Mouse (Mus musculus): ENCODE measurements around the gene Elovl5.

Gene Elovl5

DNA sequence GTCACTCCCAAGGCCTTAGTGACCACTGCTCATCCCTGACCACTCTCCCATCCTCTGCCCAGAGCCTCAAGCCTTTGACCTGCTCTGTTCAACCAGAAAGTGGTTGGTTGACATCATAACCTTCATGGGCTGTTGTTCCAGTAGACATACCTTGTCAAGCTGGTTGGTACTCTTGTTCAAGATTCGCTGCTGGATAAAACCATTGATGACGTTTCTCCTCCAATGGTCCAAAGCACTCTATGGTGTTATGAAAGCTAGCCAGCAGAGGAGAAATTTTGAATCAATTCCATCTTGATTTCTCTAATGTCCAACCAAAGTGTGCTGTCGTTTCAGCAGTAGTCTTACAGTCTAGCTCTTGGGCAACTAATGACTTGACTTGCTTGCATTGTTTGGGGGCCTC lies 27.0 kb downstream of the Elovl5 start:
- ChIA-PET POLR2A (no interaction called here), CTCF (no interaction called here)

GRCm38 (mm10) chr9:77945792-77946666 lies 28.9 kb downstream of the Elovl5 start:
- ChIA-PET POLR2A (no interaction called here), CTCF (no interaction called here)

DNA sequence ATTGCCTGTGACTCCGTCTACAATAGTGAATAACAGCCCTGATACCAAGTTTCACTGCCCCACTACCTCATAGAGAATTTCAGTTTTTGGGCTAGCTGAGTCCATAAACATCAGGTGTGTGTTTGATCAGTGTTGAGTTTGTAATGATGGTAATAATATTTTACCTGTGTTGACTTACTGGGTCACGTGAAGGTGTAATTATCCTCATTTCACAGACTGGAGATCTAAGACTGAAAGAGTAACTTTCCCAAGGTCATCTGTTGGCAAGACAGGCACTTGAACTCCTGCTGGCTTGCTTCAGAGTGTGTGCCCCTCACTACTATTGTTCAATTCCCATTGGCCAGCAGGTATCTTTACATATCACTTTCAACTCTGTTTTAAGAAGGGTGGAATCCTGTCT lies 31.1 kb downstream of the Elovl5 start:
- ChIA-PET POLR2A (interaction anchor here in 1 of 4 experiments (0.7 to 1.5 kb wide), 2 partner anchors 10 to 18 kb away, joined by 3 read pairs; no protein-coding TSS in a partner anchor), CTCF (no interaction called here)

GRCm38 (mm10) chr9:77949753-77950268 lies 32.6 kb downstream of the Elovl5 start:
- CTCF ChIA-PET, result interaction anchor here in 1 of 4 experiments (0.9 kb wide), 1 partner anchor 16 kb away, joined by 3 read pairs; no protein-coding TSS in a partner anchor
- POLR2A ChIA-PET, result interaction anchor here in 2 of 4 experiments (0.8 to 1.5 kb wide), 3 partner anchors 12 to 199 kb away, joined by 3 read pairs; no protein-coding TSS in a partner anchor

- ChIA-PET POLR2A (interaction anchor here in 3 of 4 experiments (0.5 to 1.5 kb wide), 8 partner anchors 10 to 192 kb away, joined by 3 to 5 read pairs (median 3); no protein-coding TSS in a partner anchor), CTCF (no interaction called here)
These were observed 33.8 kb downstream of the Elovl5 start for GRCm38 (mm10) chr9:77950841-77951475.

DNA sequence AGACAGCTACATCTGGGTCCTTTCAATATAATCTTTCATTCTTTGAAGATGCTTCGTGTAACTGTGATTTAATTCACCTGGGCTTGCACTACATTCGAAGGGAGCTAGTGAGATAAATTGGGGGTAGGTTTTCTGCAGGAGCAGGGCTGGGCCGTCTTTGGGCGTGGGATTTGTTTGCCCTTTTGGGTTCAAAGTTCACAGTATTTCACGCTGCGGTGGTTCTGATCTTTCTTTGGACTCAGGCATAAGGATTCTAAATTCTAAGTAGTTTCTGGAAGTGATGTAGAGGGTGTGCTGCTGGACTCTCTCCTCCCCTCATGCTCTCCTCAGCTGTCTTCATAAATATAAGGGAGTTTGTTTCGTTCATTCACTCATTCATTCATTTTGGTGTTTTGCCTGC lies 34.8 kb downstream of the Elovl5 start:
- POLR2A ChIA-PET, result interaction anchor here in 3 of 4 experiments (0.6 to 1.5 kb wide), 9 partner anchors 9 to 244 kb away, joined by 3 to 4 read pairs (median 3); no protein-coding TSS in a partner anchor
- CTCF ChIA-PET, result interaction anchor here in 1 of 4 experiments (1.5 kb wide), 1 partner anchor 55 kb away, joined by 3 read pairs; no protein-coding TSS in a partner anchor

- ChIA-PET CTCF (interaction anchor here in 3 of 4 experiments (0.5 to 1.5 kb wide), 3 partner anchors 54 to 448 kb away, joined by 3 to 5 read pairs (median 3); no protein-coding TSS in a partner anchor), POLR2A (interaction anchor here in 2 of 4 experiments (1.0 to 1.4 kb wide), 2 partner anchors 12 to 55 kb away, joined by 3 read pairs; no protein-coding TSS in a partner anchor)
These were observed 35.9 kb downstream of the Elovl5 start for GRCm38 (mm10) chr9:77953053-77953452.

- ChIA-PET POLR2A (interaction anchor here in 2 of 4 experiments (0.9 to 1.9 kb wide), 5 partner anchors 11 to 181 kb away, joined by 3 to 6 read pairs (median 4); no protein-coding TSS in a partner anchor), CTCF (interaction anchor here in 2 of 4 experiments (0.6 to 1.7 kb wide), 2 partner anchors 11 kb away, joined by 3 to 6 read pairs; no protein-coding TSS in a partner anchor)
These were observed 37.3 kb downstream of the Elovl5 start for GRCm38 (mm10) chr9:77954496-77954895.

DNA sequence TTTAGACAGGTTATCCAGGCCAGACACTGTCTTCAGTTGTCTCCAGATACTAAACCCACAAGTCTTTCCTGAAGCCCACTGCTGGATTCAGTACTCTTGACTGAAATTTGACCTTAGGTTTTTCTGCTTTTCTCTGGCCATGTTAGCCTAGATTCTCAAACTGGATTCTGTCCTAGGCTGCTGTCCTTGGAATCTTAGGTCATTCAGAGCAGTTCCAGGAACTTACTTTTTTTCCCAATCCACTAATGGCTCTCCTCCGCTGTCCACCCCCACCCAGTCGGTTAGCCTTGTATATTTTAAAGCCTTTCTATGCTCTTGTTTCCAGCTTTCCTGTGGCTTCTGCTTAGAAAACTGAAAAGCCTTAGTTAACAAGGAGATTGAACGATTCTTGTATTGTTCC lies 37.8 kb downstream of the Elovl5 start:
- CTCF ChIA-PET, result interaction anchor here in 2 of 4 experiments (0.6 to 1.7 kb wide), 3 partner anchors 10 to 51 kb away, joined by 3 to 6 read pairs (median 3); no protein-coding TSS in a partner anchor

GRCm38 (mm10) chr9:77955511-77955910 lies 38.3 kb downstream of the Elovl5 start:
- CTCF ChIA-PET, result interaction anchor here in 1 of 4 experiments (1.0 to 1.7 kb wide), 2 partner anchors 10 to 51 kb away, joined by 3 read pairs; no protein-coding TSS in a partner anchor

More for the DNA sequence above, 37.8 kb downstream of the Elovl5 start:
- POLR2A ChIA-PET, result interaction anchor here in 1 of 4 experiments (0.9 to 1.9 kb wide), 4 partner anchors 11 to 181 kb away, joined by 3 to 6 read pairs (median 5); no protein-coding TSS in a partner anchor

DNA sequence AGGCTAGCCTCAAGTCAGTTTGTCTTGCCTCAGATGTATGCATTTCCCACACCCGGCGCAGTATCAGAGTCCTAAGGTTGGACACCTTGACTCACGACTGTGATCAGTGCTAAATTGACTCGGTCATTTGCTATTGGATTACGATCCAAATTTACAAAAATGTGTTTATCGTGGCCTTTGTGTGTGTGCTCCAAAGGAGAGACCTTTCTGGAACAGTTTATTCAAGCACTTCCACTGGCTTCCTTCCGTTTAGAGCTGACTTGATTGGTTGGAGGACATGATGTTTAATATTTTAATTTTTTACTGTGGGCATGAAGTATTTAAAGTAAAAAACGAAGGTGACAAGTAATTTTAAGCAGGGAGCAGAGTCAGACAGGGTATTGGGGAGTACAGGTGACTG lies 38.8 kb downstream of the Elovl5 start:
- POLR2A ChIA-PET, result interaction anchor here in 1 of 4 experiments (0.5 kb wide), 1 partner anchor 30 kb away, joined by 3 read pairs; no protein-coding TSS in a partner anchor
- CTCF ChIA-PET, result interaction anchor here in 1 of 4 experiments (1.0 to 1.7 kb wide), 2 partner anchors 9 to 50 kb away, joined by 3 read pairs; no protein-coding TSS in a partner anchor

More at GRCm38 (mm10) chr9:77955511-77955910, 38.3 kb downstream of the Elovl5 start:
- POLR2A ChIA-PET, result interaction anchor here in 1 of 4 experiments (0.9 to 1.9 kb wide), 3 partner anchors 11 to 182 kb away, joined by 3 to 6 read pairs (median 4); no protein-coding TSS in a partner anchor

DNA sequence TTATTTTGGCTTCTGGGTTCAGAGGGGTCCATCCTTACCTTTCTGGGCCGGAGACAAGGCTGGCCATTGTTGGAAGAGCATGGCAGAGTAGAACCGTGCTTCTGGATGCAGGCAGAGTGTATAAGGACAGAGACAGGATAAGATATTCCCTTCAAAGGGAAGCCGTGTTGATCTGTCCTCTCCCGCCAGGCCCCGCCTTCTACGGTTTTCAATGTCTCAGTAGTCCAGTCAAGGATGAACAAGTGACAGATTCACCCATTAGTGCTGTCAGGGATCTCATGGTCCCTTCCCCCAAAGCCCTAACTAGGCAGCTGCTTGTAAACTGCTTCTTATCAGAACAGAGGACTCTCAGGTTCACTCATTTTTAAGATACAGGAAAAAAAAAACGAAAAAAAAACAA lies 41.2 kb downstream of the Elovl5 start:
- POLR2A ChIA-PET, result interaction anchor here in 2 of 4 experiments (0.6 to 2.3 kb wide), 5 partner anchors 8 to 58 kb away, joined by 3 to 8 read pairs (median 3); no protein-coding TSS in a partner anchor
- CTCF ChIA-PET, result no interaction called here

DNA sequence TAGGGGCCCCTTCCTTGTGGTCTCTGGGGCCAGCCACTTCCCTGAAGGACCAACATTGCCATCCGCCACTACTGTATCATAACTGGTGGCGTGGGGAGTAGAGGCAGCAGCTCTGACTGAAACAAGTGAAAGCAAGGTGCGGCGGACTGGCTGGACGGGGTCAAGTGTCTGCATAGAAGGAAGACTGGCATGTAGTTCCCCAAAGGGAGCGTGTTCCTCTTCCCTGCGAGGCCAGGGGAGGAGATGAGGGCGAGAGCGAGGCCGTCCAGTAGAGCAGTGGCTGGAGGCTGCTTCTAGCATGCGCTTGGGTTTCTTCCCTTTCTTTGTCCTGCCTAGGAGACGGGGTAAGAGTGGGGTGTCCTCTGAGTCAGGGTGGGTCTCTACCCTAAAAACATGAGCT lies 42.6 kb downstream of the Elovl5 start:
- CTCF ChIA-PET, result no interaction called here
- POLR2A ChIA-PET, result interaction anchor here in 1 of 4 experiments (0.6 to 0.7 kb wide), 3 partner anchors 138 to 477 kb away, joined by 3 to 4 read pairs (median 3); no protein-coding TSS in a partner anchor

DNA sequence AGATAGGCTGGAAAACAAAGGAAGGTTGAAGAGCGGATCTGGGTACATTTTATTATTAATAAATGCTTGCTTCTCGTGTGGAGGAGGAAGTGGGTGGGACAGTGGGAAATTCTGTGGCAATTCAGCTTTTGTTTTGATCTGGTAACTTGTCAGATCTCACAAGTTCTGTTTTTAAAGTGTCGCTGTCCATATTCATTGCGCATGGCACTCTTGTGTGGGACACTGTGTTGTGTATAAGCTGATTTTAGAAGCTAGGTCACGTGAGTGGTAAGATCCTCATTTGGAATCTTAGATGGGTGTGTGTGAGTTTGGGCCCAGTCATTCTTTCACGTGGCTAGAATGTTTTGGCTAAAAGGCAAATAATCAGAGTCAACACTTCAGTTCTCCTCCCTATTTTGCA lies 44.2 kb downstream of the Elovl5 start:
- ChIA-PET POLR2A (interaction anchor here in 2 of 4 experiments (0.6 to 1.7 kb wide), 5 partner anchors 9 to 231 kb away, joined by 3 to 4 read pairs (median 4); partner anchors contain the start of gene Elovl5 (in 1 of the 2)), CTCF (no interaction called here)

DNA sequence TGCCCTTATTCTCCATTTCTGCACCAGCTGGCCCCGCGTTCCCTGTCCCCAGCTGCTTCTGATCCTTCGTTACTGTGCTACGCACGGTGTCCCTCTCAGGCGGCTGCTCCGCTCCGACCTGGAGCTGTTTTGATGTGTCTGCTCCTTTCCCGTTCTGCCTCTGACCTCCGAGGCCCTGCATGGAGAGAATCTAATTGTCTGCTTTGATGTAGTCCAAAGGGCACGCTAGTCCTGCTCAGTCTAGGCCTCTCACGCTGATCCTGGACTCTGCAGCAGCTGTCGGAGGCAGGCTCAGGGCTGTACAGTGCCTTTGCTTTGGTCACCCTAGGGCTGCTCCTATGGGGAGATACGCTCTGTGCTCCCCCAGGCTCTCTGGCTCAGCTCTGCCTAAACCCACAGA lies 46.9 kb downstream of the Elovl5 start:
- POLR2A ChIA-PET, result interaction anchor here in 1 of 4 experiments (0.7 kb wide), 1 partner anchor 12 kb away, joined by 3 read pairs; no protein-coding TSS in a partner anchor
- CTCF ChIA-PET, result interaction anchor here in 2 of 4 experiments (0.7 to 0.8 kb wide), 2 partner anchors 28 to 98 kb away, joined by 3 read pairs; no protein-coding TSS in a partner anchor

DNA sequence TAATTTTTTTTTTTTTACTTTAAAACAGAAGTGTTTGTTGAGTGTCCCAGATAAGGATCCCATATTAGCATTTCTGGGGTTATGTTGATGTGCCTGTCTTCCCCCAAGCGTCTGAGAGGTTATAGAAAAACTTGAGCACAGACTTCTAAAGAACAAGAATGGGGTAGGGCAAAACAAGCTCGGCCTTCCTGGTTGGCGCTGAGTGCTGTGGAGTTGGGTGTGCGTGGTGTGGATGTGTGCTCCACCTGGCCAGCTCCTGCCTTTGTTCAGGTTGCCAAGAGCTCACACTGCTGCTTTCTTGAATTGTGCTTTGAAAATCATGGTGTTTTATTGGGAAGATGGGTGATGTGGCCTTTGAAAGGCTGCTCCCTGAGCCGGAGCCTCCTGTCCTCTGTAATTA lies 48.1 kb downstream of the Elovl5 start:
- CTCF ChIA-PET, result interaction anchor here in 3 of 4 experiments (0.6 to 0.8 kb wide), 7 partner anchors 10 to 636 kb away, joined by 3 to 6 read pairs (median 3); no protein-coding TSS in a partner anchor
- POLR2A ChIA-PET, result interaction anchor here in 3 of 4 experiments (0.5 to 1.4 kb wide), 6 partner anchors 10 to 164 kb away, joined by 3 to 6 read pairs (median 4); no protein-coding TSS in a partner anchor

DNA sequence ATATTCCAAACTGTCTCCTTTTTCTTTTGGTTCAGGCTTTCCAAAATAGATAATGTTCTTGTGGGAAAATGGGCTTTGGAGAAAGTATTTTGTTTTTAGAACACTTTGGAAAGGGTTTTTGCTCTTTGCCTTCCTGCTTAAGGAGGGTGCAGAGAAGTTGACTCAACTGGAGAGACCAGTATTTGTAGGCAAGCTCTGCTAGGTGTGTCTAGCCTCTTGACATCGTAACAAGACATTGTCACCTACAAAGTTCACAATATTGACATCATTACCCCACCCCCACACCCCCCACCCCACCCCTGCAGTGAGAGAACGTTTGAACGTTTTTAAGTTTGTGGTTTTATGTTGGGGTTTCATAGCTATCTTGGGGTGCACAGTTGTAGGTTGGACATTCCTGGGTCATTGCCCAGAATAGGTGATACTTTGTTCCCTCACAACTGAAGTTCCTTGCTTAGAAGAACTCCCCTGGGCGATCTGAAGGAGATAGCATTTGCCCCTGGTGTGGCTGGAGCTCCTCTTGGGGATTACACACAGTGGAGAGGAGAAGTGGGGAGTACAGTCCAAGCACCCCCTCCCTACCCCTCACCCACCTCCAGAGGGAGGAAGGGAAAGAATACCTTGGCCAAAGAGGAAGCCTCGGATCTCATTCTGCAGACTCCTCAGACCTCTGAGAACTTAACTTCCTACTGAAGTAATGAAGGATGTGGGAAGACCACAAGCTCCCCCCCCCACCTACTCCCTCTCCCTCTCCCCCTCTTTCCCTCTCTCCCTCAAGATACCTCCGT lies 48.8 kb downstream of the Elovl5 start:
- CTCF ChIA-PET, result interaction anchor here in 3 of 4 experiments (0.6 to 1.6 kb wide), 7 partner anchors 11 to 147 kb away, joined by 3 to 6 read pairs (median 3); no protein-coding TSS in a partner anchor
- POLR2A ChIA-PET, result interaction anchor here (0.5 to 2.3 kb wide), 12 partner anchors 8 to 355 kb away, joined by 3 to 8 read pairs (median 4); no protein-coding TSS in a partner anchor

Measured in embryonic stem cell, embryonic (primary cell).